In the genomic region with DNA sequence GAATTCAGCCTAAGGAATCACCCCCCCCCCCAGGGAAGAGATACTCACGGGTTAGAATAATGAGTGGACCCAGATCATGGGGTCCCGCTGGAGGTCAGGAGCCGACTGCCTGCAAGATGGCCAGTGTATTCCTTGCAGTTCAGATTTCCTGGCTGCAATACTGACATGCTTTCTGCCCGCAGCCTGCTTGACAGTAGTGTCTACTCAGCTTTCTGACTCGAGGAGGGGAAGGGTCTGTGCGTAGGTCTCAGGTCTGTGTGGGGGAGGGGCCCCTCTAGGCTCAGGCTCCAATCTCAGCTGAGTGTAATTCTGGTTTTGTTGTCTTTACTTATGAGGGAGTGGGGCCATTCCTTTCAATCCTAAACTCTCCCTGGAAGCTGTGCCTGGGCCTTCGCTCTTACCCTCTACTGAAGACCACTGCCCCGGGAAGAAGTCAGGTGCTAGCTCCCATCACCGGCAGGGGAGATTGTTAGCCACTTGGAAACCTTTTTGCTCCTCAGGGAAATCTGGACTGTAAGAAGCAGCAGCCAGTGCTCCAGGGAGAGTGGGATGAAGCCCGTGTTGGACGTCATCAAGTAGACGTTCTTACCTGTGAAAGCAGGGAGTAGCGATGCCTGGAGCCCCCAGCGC, we compare ENCODE assay signal across 9 mouse cellular contexts. TPM values are rescaled to one million over a fixed set of nuclear protein-coding genes. Genes with fewer than 3 reads are reported as not detected.
A peak's percentile ranks its signal among the peaks of the same experiment; 100 is the strongest.
DNase-seq lines count a peak whose midpoint lies in the region; ATAC-seq and TF ChIP-seq lines count a peak whose summit lies in the region.
"Had no signal": no experiment of that assay in that cellular context is flagged by ENCODE, and none has a peak within 500 bp of the region (broad histone marks: within the 10 kb centered on the region; RNA-seq: fewer than 3 reads in every experiment).

No protein-coding gene starts in this region.

- peak overlapping the region; percentile 83 for H3K9ac ChIP-seq in hindbrain, embryonic 14.5 days
- peak overlapping the region; percentile 90 for H3K9ac ChIP-seq in midbrain, embryonic 15.5 days

- no peak for DNase-seq in kidney, adult 2 months
- no peak for DNase-seq in kidney, postnatal 36 days
- peak; percentile 50 to 59 for DNase-seq in cerebellum, postnatal 10 days
- DNase-seq in hindbrain, embryonic 14.5 days (ENCODE audit: low spot score), result no peak
- DNase-seq in adrenal gland, postnatal 25 days, result no peak
- DNase-seq in layer of hippocampus, adult 9-11 months, result no peak
- no peak for DNase-seq in B cell, adult 2 months

- 59% methylated on average over 14 of the region's 14 CpGs for WGBS in kidney, adult 2 months
- WGBS in hindbrain, embryonic 14.5 days, result 50% methylated on average over 14 of the region's 14 CpGs
- WGBS in midbrain, embryonic 15.5 days, result 52% methylated on average over 14 of the region's 14 CpGs

- H3K4me3 ChIP-seq in kidney, adult 2 months (ENCODE audit: insufficient read depth, low read depth, low read length), result peak overlapping the region; percentile 12; the same call in 1 of the 2 replicates
- peak overlapping the region; percentile 85 for H3K4me3 ChIP-seq in hindbrain, embryonic 14.5 days (replicated peaks; ENCODE audit: low read length)
- peak overlapping the region; percentile 67 for H3K4me3 ChIP-seq in midbrain, embryonic 15.5 days

- H3K27me3 ChIP-seq in kidney, adult 2 months (replicated peaks; ENCODE audit: control insufficient read depth, insufficient read depth, low read length), result no peaks in the 10 kb centered on the region
- H3K27me3 ChIP-seq in hindbrain, embryonic 14.5 days (ENCODE audit: control insufficient read depth, insufficient read depth, low read length), result peaks cover 4% of the 10 kb centered on the region; the same call in 1 of the 2 replicates
- H3K27me3 ChIP-seq in midbrain, embryonic 15.5 days (replicated peaks), result no peaks in the 10 kb centered on the region

- TF ChIP-seq POLR2A in kidney, adult 2 months (IDR thresholded peaks at IDR 0.05; ENCODE audit: low read depth, low read length), result no peak

- H3K4me2 ChIP-seq in hindbrain, embryonic 14.5 days (replicated peaks), result peak overlapping the region; percentile 74
- peak overlapping the region; percentile 92 for H3K4me2 ChIP-seq in midbrain, embryonic 15.5 days

- no peak for ATAC-seq in hindbrain, embryonic 14.5 days (ENCODE audit: low FRiP score)
- no peak for ATAC-seq in midbrain, embryonic 15.5 days (replicated peaks)

- no peak overlapping the region for H3K27ac ChIP-seq in kidney, adult 2 months (ENCODE audit: insufficient read depth, low read depth, low read length)
- H3K27ac ChIP-seq in hindbrain, embryonic 14.5 days, result no peak overlapping the region
- no peak overlapping the region for H3K27ac ChIP-seq in midbrain, embryonic 15.5 days

- H3K4me1 ChIP-seq in kidney, adult 2 months (ENCODE audit: control insufficient read depth, insufficient read depth, low read length), result peaks cover 11% of the 10 kb centered on the region
- H3K4me1 ChIP-seq in hindbrain, embryonic 14.5 days (replicated peaks; ENCODE audit: control insufficient read depth, insufficient read depth, low read length), result peaks cover 32% of the 10 kb centered on the region
- peaks cover 49% of the 10 kb centered on the region for H3K4me1 ChIP-seq in midbrain, embryonic 15.5 days

- H3K9me3 ChIP-seq in hindbrain, embryonic 14.5 days (ENCODE audit: control insufficient read depth, low read length), result no peaks in the 10 kb centered on the region
- no peaks in the 10 kb centered on the region for H3K9me3 ChIP-seq in midbrain, embryonic 15.5 days

- TF ChIP-seq CTCF in kidney, adult 2 months (conservative IDR thresholded peaks at IDR 0.05; ENCODE audit: insufficient read depth, insufficient read length, low read depth, low read length), result no peak

- no peaks in the 10 kb centered on the region for H3K36me3 ChIP-seq in kidney, adult 2 months (ENCODE audit: control insufficient read depth, insufficient read depth, low read length)
- H3K36me3 ChIP-seq in hindbrain, embryonic 14.5 days (replicated peaks; ENCODE audit: control insufficient read depth, insufficient read depth), result no peaks in the 10 kb centered on the region
- H3K36me3 ChIP-seq in midbrain, embryonic 15.5 days (replicated peaks), result no peaks in the 10 kb centered on the region
- H3K36me3 ChIP-seq: G1E had no signal

RNA-seq across cellular contexts. Expression of a gene that starts 26.6 kb away (rescaled TPM):
- polyA plus RNA-seq in kidney, adult 2 months (2012; rRNA removed), result 0.02 and 0.08 TPM in 2 replicates
- polyA plus RNA-seq in hindbrain, embryonic 14.5 days (2014; fragmentation: Nextera tagmentation; extraction: Ambion mirVana), result 0.07 TPM in 1 of 2 replicates, not detected in the other
- polyA plus RNA-seq in midbrain, embryonic 15.5 days (2015; fragmentation: Nextera tagmentation; extraction: Ambion mirVana), result not detected in 2 replicates
- total RNA-seq in adrenal gland, postnatal 25 days (2021), result not detected in 2 replicates
- total RNA-seq: G1E had no signal

RNA-seq across cellular contexts. Expression of a gene that starts 46.0 kb away (rescaled TPM):
- 3.4 and 3.6 TPM in 2 replicates for polyA plus RNA-seq in kidney, adult 2 months (2012; rRNA removed)
- 5.6 and 6.0 TPM in 2 replicates for polyA plus RNA-seq in hindbrain, embryonic 14.5 days (2014; fragmentation: Nextera tagmentation; extraction: Ambion mirVana)
- polyA plus RNA-seq in midbrain, embryonic 15.5 days (2015; fragmentation: Nextera tagmentation; extraction: Ambion mirVana), result 4.1 and 4.3 TPM in 2 replicates
- 14.4 and 15.0 TPM in 2 replicates for total RNA-seq in adrenal gland, postnatal 25 days (2021)

RNA-seq across cellular contexts. Expression of a gene that starts 46.3 kb away (rescaled TPM):
- polyA plus RNA-seq in kidney, adult 2 months (2012; rRNA removed), result 517 and 605 TPM in 2 replicates
- 18.1 and 18.8 TPM in 2 replicates for polyA plus RNA-seq in hindbrain, embryonic 14.5 days (2014; fragmentation: Nextera tagmentation; extraction: Ambion mirVana)
- 27.1 and 32.0 TPM in 2 replicates for polyA plus RNA-seq in midbrain, embryonic 15.5 days (2015; fragmentation: Nextera tagmentation; extraction: Ambion mirVana)
- total RNA-seq in adrenal gland, postnatal 25 days (2021), result 124 and 138 TPM in 2 replicates

Comparison
In these comparisons a context has a peak if more than half of its experiments do, and no peak if none do; other contexts are left out.
1. DNase-seq: peak in cerebellum, postnatal 10 days (2 of 2); none in kidney, adult 2 months (single experiment), kidney, postnatal 36 days (0 of 2), hindbrain, embryonic 14.5 days (single experiment), adrenal gland, postnatal 25 days (single experiment), layer of hippocampus, adult 9-11 months (single experiment) and B cell, adult 2 months (0 of 2).
2. H3K4me3 ChIP-seq: peak in every context shown above with its lines; median percentile 85 in hindbrain, embryonic 14.5 days; 67 in midbrain, embryonic 15.5 days; 12 in kidney, adult 2 months.
3. RNA of a gene that starts 46.3 kb away (polyA plus RNA-seq): 517 to 605 TPM in kidney, adult 2 months; 27.1 to 32.0 TPM in midbrain, embryonic 15.5 days and 18.1 to 18.8 TPM in hindbrain, embryonic 14.5 days; every median in the first group is over 10 times any median in the second.